Mouse (Mus musculus): ENCODE data around the gene Zfp626. TPM values are rescaled to one million over a fixed set of nuclear protein-coding genes. Genes with fewer than 3 reads are reported as not detected.
"Not testable (repeated sequence)": the region's sequence is repeated elsewhere in the genome, so short reads cannot be mapped to it uniquely, and the experiment has no call there.

Gene Zfp626
- polyA plus RNA-seq, 1 experiment from 2014 or later: 1.3 TPM

DNA sequence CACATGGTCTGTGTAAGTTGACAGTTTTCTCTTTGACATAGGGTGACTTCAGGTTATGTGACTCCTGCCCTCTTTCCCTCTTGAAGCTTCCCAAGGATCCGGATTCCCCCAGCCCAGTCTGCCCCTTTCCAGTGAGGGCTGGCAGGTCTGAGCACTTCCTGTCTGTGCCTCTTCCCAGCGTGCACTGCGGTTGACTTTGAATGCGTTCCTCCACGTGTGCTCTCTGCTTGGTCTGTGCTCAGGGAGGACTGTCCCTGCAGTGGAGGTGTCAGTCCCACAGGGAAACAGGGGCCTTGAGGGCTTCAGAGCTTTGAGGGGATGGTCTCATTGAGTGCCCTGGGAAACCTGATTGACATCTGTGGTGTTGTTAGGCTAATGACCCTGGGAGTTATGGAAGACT, 55.6 kb downstream of the Zfp626 start:
- H3K36me3 ChIP-seq: peaks cover 39% of the 10 kb centered on the region
- not testable (repeated sequence) for H3K4me2 ChIP-seq; ATAC-seq (ENCODE audit: insufficient number of reproducible peaks, low FRiP score); H3K27ac ChIP-seq (ENCODE audit: poor library complexity, severe bottlenecking); H3K4me3 ChIP-seq; H3K9ac ChIP-seq; H3K9me3 ChIP-seq (replicated peaks); H3K27me3 ChIP-seq (replicated peaks)
- H3K4me1 ChIP-seq (replicated peaks): peaks cover 12% of the 10 kb centered on the region
- WGBS: 84% methylated on average over 5 of the region's 5 CpGs

Other genes starting within 250 kb of the Zfp626 start
- gene Akt2, start 215.6 kb upstream of the Zfp626 start, polyA plus RNA-seq (2016; fragmentation: Nextera tagmentation; extraction: Ambion mirVana): 85.0 and 89.4 TPM in 2 replicates
- 0.09 TPM in 1 of 2 replicates, not detected in the other for gene Ttc9b, start 153.3 kb upstream of the Zfp626 start, polyA plus RNA-seq (2016; fragmentation: Nextera tagmentation; extraction: Ambion mirVana)
- 8.8 and 9.8 TPM in 2 replicates for gene Map3k10, start 132.6 kb upstream of the Zfp626 start, polyA plus RNA-seq (2016; fragmentation: Nextera tagmentation; extraction: Ambion mirVana)
- 1.7 and 2.8 TPM in 2 replicates for gene Zfp607b, start 117.9 kb upstream of the Zfp626 start, polyA plus RNA-seq (2016; fragmentation: Nextera tagmentation; extraction: Ambion mirVana)
- 20.2 TPM in 2 replicates for gene Zfp60, start 75.8 kb upstream of the Zfp626 start, polyA plus RNA-seq (2016; fragmentation: Nextera tagmentation; extraction: Ambion mirVana)
- gene Zfp59, start 31.4 kb downstream of the Zfp626 start, polyA plus RNA-seq (2016; fragmentation: Nextera tagmentation; extraction: Ambion mirVana): 5.6 and 6.6 TPM in 2 replicates
- gene Zfp607a, start 50.3 kb downstream of the Zfp626 start, polyA plus RNA-seq (2016; fragmentation: Nextera tagmentation; extraction: Ambion mirVana): 3.7 and 4.4 TPM in 2 replicates
- 8.4 and 8.5 TPM in 2 replicates for gene Zfp974, start 122.3 kb downstream of the Zfp626 start, polyA plus RNA-seq (2016; fragmentation: Nextera tagmentation; extraction: Ambion mirVana)
- 13.9 TPM in 2 replicates for gene Zfp780b, start 172.0 kb downstream of the Zfp626 start, polyA plus RNA-seq (2016; fragmentation: Nextera tagmentation; extraction: Ambion mirVana)
- gene Zfp850, start 206.9 kb downstream of the Zfp626 start, polyA plus RNA-seq (2016; fragmentation: Nextera tagmentation; extraction: Ambion mirVana): 2.1 and 2.8 TPM in 2 replicates
- 236 and 237 TPM in 2 replicates for gene Psmc4, start 242.9 kb downstream of the Zfp626 start, polyA plus RNA-seq (2016; fragmentation: Nextera tagmentation; extraction: Ambion mirVana)

All from heart, embryonic 12.5 days (tissue).